Mouse (Mus musculus) heart, adult 8-10 months (tissue): ENCODE measurements around the gene Angel2. TPM values are rescaled to one million over a fixed set of nuclear protein-coding genes. Genes with fewer than 3 reads are reported as not detected.
"Not testable (repeated sequence)": the region's sequence is repeated elsewhere in the genome, so short reads cannot be mapped to it uniquely, and the experiment has no call there.

Experiments used
- DNase-seq: peaks from one replicate; pipeline ENCODE4 v3.0.0; 2022; ENCODE audit warnings: low spot score
- total RNA-seq, 4 experiments: library from RNA; stranded (reverse); gene quantifications; 2 replicates each; pipeline ENCODE4 v1.2.4; 2022

Angel2 gene
- 10 to 100 TPM; 24.0 to 30.2 (median 26.4) TPM for total RNA-seq

DNA sequence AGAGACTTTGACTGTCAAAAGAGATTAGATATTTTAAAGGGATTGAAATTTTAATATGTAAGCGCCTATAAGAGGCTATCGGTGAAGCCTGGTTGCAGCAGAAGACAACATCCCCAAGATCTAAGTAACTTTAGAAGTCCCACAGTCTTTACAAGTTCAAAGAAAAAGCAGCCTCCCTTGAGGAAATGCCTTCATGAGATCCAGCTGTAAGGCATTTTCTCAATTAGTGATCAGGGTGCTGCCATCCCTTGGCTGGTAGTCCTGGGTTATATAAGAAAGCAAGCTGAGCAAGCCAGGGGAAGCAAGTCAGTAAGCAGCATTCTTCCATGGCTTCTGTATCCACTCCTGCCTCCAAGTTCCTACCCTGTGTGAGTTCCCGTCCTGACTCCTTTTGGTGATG, at the start of gene Angel2:
Gene Angel2, plus strand, starts transcription at position 301 of the 400 bp plus-strand sequence.
- not testable (repeated sequence) for DNase-seq

DNA sequence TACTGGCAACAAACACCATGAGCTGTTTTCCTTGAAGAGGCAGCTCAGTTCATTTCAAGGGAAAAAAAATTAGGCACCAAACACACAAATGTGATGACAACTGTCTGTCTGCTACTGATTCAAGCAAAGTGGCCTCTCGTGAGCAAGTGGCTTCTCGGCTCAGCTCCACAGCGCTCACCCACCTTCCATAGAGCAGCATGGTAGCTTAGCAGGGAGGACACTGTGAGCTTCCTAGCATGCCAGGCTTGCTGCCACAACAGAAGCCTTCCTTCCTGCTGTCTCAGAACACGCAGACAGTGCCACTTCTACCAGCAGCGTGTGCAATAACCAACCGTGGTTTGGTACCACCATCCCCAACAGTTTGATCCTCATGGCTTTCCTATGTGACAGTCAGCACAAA, 49.2 kb upstream of the Angel2 start:
- no peak for DNase-seq

DNA sequence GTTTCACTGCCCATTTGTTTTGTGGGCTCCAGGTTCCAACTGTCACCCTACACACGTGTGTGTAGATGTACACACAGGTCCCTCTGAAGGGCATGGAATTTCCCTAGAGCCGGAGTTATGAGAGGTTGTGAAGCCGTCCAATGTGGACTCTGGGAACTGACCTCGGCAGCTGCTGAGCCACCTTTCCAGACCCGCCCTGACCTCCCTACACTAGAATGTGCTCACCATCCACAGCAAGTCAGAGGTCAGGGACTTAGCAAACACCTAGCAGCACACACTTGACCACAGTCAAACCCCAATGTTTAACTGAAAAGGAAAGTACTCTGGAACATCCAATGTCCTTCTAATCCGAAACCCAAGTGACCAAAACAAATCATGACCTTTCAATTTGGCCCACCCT, 44.3 kb upstream of the Angel2 start:
- DNase-seq: no peak

DNA sequence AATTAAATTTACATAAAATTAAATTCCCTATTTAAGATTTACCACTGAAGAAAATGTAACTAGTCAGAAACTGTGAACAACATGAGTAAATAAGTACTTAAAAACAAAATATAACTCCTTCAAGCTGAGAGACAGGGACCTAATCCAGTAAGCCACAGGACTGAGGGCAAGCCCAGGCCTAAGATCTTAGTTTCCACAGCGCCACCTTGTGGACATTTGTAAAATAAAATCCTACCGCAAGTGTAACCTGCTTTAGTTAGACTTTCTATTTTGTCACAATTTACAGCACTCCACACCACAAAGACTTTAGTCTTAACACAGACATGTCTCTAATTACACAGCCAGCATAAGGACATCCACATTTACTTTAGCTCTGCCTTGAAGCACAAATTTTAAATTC, 43.5 kb upstream of the Angel2 start:
- DNase-seq: peak; percentile 62

DNA sequence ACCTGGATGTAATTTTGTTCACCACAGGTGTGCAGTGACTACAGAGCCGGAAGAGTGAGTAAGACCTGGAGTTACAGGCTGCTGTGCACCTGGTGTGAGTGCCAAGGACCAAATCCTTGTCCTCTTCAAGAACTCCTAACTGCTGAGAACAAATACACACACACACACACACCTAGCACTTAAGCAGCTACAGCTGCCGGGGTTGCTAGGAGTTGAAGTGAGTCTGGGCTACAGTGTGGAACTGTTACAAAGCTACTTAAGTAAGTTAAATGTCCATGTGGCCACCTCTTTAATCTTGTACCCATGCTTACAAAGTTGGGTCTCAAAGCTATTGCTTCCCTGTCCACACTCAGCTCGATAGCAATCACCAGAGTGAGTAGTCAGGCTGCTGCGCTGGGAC, 38.9 kb upstream of the Angel2 start:
- DNase-seq: no peak

DNA sequence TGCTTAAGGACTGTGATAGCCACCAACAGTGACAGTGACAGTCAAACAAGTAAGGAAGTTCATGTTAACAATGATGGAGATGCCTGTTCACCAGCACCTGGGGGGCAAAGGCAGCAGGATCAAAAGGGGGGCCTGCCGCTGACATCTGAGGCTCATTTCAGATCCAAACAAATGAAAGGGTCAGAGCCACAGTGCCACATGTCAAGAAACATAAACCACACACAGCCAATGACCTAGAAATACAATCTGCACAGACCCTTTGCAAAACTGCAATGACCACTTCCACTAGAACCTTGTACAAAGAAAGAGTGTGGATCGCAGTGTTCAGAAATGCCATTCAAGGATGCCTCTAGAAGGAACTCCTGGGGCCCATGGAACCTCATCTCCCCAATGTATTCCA, 36.9 kb upstream of the Angel2 start:
- no peak for DNase-seq

DNA sequence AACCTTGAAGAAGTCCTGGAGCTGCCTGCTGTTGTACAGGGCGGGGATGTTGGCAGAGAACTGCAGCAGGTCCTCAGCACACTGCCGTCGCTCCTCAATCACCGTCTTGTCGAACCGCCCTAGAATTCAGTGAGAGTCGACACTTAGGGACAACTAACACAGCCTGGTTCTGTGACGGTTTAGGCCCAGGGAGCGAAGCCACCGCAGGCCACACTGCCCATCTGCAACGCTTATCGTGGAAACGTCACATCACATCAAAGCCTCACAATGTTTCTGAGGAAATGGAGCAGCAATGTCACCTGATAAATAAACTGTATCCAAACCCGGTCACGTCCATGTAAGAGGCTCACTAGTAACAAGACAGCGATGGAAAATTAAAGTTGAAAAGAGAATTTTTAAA, 36.3 kb upstream of the Angel2 start:
- DNase-seq: no peak

DNA sequence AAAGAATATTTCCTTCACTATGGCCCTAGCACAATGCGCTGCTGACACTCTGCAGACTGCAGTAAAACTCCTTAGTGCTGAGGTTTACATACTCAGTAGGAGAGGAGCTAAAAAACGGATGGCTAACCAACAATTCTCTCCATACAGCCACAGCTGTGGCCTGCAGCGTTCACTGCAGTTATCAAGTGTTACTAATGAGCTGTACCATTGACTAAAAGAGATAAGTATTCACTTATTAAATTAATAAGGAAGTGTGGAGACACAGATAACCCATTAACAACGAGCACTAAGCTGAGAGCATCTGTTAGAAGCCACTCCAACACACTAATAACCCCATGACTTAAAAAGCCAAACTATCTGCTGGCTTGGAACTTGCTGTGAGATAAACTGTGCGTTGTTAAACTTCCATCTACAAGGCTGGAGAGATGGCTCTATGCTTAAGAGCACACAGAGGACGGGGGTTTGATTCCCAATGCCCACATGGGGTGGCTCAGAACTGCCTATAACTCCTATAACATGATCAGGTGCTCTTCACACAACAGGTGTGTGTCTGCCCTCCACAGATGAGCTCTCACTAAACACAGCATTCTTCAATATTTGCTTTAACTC, 31.2 kb upstream of the Angel2 start:
- DNase-seq: no peak

DNA sequence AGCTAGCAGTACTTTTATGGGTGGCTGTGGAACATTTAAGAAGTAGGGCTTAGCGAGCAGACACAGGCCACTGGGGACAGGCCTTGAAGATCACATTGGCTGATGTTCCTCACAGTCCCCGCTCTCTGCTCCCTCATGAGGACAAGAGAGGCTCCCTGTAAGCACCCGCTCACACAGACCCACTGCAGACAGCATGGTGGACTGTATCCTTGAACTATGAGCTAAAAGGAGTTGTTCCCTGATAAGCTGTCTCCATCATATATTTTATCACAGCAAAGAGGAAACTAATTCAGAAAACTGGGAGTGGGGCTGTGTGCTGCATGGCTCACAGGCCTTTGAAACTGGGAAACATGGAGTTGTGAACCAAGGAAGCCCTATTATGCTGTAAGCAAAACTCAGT, 26.7 kb upstream of the Angel2 start:
- no peak for DNase-seq

DNA sequence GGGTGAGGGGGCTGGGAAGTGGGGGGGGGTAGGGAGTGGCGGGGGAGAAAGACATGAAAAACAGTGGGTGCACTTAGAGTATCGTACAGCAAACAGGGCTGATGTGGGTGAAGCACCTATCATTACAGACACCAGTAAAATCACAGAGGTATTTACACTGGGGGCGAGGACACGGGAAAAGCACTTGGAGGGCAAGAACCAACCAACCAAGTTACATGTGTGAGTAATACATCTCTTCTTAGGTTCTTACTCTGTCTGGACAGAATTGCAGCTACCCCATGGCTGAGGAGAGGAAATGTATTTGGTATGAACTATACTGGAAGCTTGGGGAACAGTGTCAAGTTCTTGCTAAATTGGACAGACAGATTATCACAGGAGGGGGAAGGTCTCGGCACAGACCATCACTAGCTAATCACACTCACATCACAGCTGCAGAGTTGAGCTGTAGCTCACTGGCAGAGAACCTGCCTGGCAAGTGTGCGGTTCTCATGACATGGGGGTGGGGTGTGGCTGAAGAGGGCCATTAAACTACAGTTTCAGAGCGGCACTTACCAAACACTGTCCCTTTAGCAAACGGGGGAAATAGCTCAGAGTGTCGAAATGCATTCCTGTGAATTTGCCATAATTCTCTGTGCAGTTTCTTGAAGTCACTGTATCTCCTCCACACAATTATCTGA, 25.9 kb upstream of the Angel2 start:
- no peak for DNase-seq

DNA sequence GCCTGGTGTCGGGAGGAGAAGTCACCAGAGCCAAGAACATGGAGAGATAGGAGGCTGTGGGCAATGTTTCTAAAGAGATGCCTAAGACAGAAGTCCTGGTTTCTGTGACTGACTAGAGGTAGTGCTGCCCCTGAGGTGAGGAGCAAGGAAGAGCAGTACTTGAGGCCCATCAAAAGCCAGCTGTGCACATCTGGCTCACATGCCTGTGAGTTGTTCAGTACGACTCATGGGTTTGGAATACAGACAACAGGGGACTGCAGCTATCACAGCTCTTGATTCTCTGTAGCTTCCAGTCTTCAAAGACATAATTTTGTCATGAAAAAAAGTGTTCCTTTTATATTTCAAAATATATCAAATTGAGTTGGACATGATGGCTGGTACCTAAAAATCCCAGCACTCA, 23.8 kb upstream of the Angel2 start:
- DNase-seq: no peak

DNA sequence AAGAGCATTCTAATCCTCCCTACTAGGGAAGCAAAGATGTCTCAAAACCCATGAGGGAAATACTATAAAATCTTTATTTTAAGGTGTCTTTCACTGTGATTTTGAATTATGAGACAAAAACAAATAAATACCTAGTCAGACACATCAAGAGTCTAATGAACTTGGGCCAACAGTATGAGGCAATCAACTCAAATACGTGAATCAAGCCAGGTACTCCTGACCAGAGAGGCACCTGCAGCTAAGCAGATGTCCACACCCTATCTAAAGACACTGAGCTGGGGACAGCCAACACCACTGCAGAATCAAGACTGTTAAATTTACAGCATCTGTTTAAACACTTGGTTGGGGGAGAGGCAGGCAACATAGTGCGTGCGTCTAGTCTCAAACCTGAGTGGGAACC, 20.8 kb upstream of the Angel2 start:
- no peak for DNase-seq

DNA sequence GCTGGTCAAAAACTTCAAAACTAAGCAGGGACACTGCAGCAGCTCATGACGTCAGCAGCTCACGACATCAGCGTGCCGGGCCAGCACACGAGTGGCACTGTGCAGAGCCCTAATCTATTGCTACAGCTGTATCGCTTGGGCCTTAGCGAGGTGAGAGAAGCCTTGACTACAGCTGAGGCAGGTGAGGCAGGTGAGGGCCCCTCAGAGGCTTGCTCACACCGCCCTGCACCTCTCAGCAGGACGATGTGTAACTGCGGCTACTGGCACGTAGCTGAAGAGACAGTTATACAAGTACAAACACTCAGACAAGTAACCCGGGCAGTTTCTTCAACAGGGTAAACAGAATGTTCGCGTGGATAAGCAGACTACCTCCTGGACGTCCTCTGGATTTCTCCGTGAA, 20.2 kb upstream of the Angel2 start:
- DNase-seq: no peak

DNA sequence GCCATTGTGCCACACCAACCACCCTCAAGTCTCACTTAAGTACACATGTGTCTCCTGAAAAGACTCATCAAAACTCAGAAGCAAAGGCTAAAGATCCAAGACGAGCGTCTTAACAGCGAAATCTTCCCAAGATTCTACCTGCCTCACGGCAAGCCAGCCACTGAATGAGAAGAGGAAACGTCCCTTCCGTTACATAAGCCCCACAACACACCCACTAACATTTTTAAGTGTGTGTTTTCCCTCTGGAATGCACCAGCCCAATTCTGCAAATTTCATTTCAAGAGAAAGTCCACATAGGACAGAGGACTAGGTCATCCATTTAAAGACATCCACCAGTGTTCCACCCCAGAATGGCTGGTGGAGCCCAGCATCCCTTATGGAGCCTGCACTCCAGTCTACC, 14.1 kb upstream of the Angel2 start:
- DNase-seq: no peak

DNA sequence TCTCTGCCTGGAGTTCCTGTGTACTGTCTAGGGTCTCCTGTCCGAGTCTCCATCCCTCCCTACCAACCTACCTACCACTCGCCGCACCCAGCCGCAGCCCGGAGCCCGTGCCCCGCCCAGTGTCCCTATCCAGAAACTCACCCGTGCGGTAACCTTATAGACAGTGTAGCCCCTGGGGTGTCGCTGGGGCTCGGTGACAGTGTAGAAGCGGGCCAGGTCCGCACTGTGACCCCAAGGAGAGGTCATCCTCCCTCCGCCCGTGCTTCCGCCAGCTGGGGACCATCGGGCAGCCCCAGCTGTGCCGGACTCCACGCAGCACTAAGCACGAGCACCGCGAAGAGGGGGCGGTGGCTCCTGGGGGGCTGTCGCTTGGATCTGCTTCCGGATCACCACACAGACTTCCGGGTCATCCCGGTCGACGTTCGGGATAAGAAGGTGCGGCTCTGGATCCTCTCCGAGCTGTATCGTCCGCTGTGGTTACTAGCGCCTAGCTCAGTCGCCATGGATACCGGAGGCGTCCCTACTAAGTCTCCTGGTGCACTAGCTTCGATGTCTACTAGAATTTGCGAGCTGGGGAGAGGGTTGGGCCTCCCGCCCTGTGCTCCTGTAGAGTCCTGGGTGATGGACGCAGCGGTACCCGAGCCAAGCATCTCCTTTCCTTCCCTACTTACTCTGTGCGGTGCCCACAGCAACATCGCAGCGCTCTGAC, 13.3 kb upstream of the Angel2 start, which contains the start of gene Rps6kc1:
Gene Rps6kc1, minus strand, starts transcription at position 356 of the 709 bp plus-strand sequence.
- DNase-seq: peak; percentile 72

DNA sequence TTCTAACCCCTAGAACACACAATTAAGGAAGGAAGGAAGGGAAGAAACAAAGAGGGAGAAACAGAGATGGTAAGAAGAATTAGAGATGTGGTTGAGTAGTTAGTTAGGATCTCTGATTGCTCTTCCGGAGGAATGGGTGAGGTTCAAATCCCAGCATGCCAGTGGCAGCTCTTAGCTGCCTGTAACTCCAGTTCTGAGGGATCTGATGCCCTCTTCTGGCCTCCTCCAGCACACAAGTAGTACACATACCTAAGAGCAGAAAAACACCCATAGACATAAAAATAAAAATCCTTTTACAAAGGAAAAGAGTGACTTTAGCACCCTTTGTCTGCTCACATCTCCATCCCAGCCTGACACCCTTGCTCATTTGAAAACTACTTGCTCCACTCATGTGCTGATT, 12.3 kb upstream of the Angel2 start:
- no peak for DNase-seq

DNA sequence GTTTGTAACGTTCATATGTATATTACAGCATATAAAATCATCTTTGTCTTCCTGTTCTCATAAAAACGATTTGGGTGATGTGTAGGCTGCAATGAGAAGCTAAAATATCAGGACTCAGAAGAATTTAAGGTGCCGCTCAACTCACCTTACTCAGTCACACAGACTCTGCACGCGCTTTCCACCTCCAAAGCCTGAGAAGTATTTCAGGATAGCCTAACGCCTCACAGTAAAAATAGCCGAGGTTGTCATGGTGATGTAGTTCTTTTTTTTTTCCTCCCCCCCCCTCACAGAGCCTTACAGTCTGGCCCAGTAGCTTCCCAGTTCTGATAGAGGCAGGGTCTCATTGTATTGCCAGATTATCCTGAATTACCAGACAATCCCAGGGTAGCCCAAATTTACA, 6.0 kb upstream of the Angel2 start:
- DNase-seq: no peak

DNA sequence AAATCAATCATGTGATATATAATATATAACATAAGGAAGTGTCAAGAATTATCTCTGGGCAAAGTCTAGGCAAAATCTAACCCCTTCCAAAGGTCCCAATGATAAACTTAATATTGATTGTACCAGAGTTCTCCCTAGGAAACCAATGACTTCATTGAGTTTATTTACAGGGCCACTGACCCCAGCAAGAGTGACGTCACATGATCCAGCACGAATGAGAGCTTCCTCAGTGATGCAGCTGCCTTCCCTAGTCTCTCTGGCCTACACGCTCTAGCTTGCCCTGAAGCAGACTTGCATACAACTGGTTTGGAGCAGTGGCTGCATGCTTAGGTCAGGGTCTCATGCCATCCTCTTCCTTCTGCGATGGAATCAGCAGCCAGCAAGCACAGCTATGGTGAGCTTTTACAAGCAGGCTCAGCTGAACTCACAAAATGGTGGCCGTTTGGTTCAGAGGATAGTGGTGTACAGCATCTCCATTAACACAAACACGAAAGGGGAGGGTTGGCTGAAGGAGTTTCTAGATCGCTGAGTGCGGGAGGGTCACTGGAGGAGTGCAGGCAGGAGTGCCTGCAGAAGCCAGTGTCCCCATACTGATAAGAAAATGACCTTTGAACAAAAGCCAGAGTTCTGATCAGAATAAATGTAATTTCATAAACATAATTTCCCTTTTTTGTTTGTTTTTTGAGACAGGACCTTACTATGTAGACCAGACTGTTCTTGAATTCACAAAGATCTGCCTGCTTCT, 5.0 kb upstream of the Angel2 start:
- DNase-seq: no peak

DNA sequence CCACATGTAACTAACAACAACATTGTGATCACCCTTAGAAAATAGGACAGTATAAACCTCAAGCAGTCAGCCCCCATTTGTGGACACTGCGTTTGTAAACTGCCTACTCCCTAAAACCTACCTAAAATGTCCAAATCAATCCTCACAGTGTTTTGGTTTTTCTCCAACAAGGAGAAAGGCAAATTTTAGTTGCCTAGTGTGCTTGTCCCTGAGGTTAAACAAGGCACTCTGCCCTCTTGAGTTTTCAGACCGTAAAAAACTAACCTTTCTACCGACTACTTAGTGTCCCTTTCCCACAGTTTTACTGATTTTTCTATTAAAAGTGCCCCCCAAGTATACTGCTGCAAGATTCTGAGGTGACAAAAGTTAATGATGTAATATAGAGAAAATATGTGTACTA, 2.4 kb downstream of the Angel2 start:
- DNase-seq: no peak

DNA sequence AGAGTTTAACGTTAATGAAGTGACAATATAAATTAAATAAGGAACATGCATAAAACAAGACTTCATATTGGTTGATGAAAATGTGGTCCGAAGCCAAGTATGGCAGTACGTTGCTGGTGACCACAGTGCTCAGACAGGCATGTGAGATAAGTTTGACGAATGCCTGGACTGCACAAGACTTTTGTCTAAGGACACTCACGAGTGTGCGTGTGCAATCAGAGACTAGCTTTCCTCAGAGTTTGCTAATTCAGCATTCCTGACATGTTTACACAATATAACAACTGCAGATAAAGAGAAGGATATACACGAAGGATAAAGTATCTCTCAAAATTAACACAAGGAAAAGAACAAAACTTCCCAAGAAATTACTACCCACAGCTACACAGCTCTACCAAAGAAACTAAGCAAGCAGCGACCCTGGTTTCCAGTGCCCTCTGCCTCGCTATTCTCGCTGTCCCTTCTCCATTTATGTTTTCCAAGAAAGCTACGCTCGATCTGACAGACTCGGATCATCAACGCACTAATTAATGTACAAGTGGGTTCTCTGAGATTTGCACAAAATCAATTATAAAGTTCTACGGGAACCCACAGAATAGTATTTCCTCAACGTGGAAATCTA, 2.9 kb downstream of the Angel2 start:
- DNase-seq: no peak

DNA sequence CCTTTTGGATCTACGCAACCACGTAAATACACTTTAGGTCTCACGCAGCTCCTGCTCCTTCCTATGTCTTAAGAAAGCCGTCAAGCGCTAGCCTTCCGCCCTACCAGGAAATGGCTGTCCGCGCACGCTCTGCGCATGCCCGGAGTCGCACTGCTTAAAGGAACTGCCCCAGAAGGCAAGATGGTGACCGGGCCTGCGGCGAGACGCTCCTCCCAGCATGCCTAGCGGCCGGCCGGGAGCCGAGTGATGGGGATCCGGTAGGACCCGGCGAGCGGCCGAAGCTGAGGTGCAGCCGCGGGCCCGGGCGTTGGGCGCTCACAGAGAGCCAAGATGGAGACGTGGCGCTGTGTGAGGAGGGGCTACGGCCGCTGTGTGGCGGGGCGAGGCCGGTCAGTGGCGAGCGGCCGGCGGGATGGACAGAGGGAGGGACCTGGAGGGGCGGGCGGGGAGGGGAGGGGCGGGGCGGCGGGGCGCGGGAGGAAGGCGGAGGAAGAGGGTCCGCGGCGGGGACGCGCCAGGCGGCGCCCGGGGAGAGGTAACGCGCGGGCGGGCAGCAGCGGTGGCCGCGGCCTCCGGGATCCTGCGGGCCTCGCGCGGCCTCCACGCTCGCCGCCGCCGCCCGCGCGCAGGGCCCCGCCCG, 3.6 kb downstream of the Angel2 start:
- DNase-seq: peak; percentile 97
